Mouse (Mus musculus): ENCODE data around the gene Ing5. TPM values are rescaled to one million over a fixed set of nuclear protein-coding genes. Genes with fewer than 3 reads are reported as not detected.

The Ing5 gene
- polyA plus RNA-seq, 2 experiments from 2014 or later = 19.8 to 21.8 TPM

Other genes with a start within 250 kb of the Ing5 start
- gene Stk25, start 145.3 kb upstream of the Ing5 start, polyA plus RNA-seq (2017; shearing (Covaris generic)) = 10 to 100 TPM; 28.6 to 32.3 TPM
- not detected for gene Bok, start 118.3 kb upstream of the Ing5 start, polyA plus RNA-seq (2017; shearing (Covaris generic))
- 10 to 100 TPM; 54.1 to 77.9 TPM for gene Atg4b, start 52.5 kb upstream of the Ing5 start, polyA plus RNA-seq (2017; shearing (Covaris generic))
- gene Thap4, start 49.1 kb upstream of the Ing5 start, polyA plus RNA-seq (2017; shearing (Covaris generic)) = 10 to 100 TPM; 15.3 to 16.5 TPM
- 100 to 1,000 TPM; 129 to 134 TPM for gene Dtymk, start 2.0 kb upstream of the Ing5 start, polyA plus RNA-seq (2017; shearing (Covaris generic))
- 10 to 100 TPM; 15.5 to 20.9 TPM for gene D2hgdh, start 20.9 kb downstream of the Ing5 start, polyA plus RNA-seq (2017; shearing (Covaris generic))
- not detected for gene Gal3st2, start 57.3 kb downstream of the Ing5 start, polyA plus RNA-seq (2017; shearing (Covaris generic))
- under 1 TPM in 1 of 2 experiments, not detected in 1; 0.12 TPM for gene Gal3st2b, start 114.3 kb downstream of the Ing5 start, polyA plus RNA-seq (2017; shearing (Covaris generic))
- under 1 TPM in 1 of 2 experiments, not detected in 1; 0.12 TPM for gene Gal3st2c, start 186.5 kb downstream of the Ing5 start, polyA plus RNA-seq (2017; shearing (Covaris generic))
- gene Neu4, start 216.5 kb downstream of the Ing5 start, polyA plus RNA-seq (2017; shearing (Covaris generic)) = under 1 TPM in 1 of 2 experiments, not detected in 1; 0.15 TPM
- 100 to 1,000 TPM; 116 to 187 TPM for gene Pdcd1, start 248.6 kb downstream of the Ing5 start, polyA plus RNA-seq (2017; shearing (Covaris generic))

All from activated CD4-positive, CD25-positive, alpha-beta regulatory T cell, adult 4 months (primary cell).